Mouse (Mus musculus) adrenal gland, adult 10 weeks (tissue): ENCODE data around the gene Dusp5. TPM values are rescaled to one million over a fixed set of nuclear protein-coding genes. Genes with fewer than 3 reads are reported as not detected.

Experiments
- polyA plus RNA-seq: library from polyadenylated mRNA; stranded (reverse); fragments of 350-450 nt; fragmentation: Illumina TruSeq; extraction: RNeasy Lipid Tissue Mini Kit (QIAGEN cat#74804); gene quantifications from one replicate; pipeline ENCODE4 v1.2.3, GENCODE M21; 2014; ENCODE audit warnings: low read depth, low replicate concordance

The Dusp5 gene
- 1.5 TPM for polyA plus RNA-seq

GRCm38 (mm10) chr19:53528752-53529454 lies at the start of gene Dusp5:
Gene Dusp5, plus strand, starts transcription at chr19:53529109.

GRCm38 (mm10) chr19:53588968-53589367 lies 60.1 kb downstream of the Dusp5 start, which contains the start of gene Nutf2-ps1:
Gene Nutf2-ps1, minus strand, starts transcription at chr19:53589068.

Other genes with a start within 250 kb of the Dusp5 start
- 43.2 TPM for gene Mxi1, start 218.6 kb upstream of the Dusp5 start, polyA plus RNA-seq
- gene Gm10197, start 157.3 kb upstream of the Dusp5 start, polyA plus RNA-seq: not detected
- 92.5 TPM for gene Smndc1, start 138.5 kb upstream of the Dusp5 start, polyA plus RNA-seq
- 47.9 TPM for gene Nutf2-ps1, start 60.0 kb downstream of the Dusp5 start, polyA plus RNA-seq
- 111 TPM for gene Smc3, start 71.3 kb downstream of the Dusp5 start, polyA plus RNA-seq
- 1.0 TPM for gene Rbm20, start 148.2 kb downstream of the Dusp5 start, polyA plus RNA-seq